Mouse (Mus musculus) midbrain, embryonic 15.5 days (tissue): ENCODE data around the gene Pigm. TPM values are rescaled to one million over a fixed set of nuclear protein-coding genes. Genes with fewer than 3 reads are reported as not detected.

Experiments used
- ATAC-seq: fragments of 200-750 bp; cut with Nextera tagmentation; replicated peaks from 2 replicates; pipeline ENCODE4 v1.8.0; 2017; ENCODE audit warnings: moderate TSS enrichment
- H3K27ac ChIP-seq: fragments of 300-500 bp; sonication (generic); 2 replicates; pipeline ENCODE4 v1.5.1; 2015; ENCODE audit warnings: mild to moderate bottlenecking, inconsistent platforms
- H3K27me3 ChIP-seq: fragments of 300-500 bp; sonication (generic); replicated peaks from 2 replicates; pipeline ENCODE4 v1.6.1; 2015; ENCODE audit warnings: inconsistent platforms
- H3K36me3 ChIP-seq: fragments of 300-500 bp; sonication (generic); replicated peaks from 2 replicates; pipeline ENCODE4 v1.6.1; 2015; ENCODE audit warnings: inconsistent platforms
- H3K4me1 ChIP-seq: fragments of 300-500 bp; sonication (generic); 2 replicates; pipeline ENCODE4 v1.6.1; 2015; ENCODE audit warnings: inconsistent platforms
- H3K4me2 ChIP-seq: fragments of 300-500 bp; sonication (generic); 2 replicates; pipeline ENCODE4 v1.6.1; 2015; ENCODE audit warnings: inconsistent platforms, mild to moderate bottlenecking, moderate library complexity
- H3K4me3 ChIP-seq: fragments of 300-500 bp; sonication (generic); 2 replicates; pipeline ENCODE4 v1.5.1; 2015; ENCODE audit warnings: mild to moderate bottlenecking, inconsistent platforms
- H3K9ac ChIP-seq: fragments of 300-500 bp; sonication (generic); 2 replicates; pipeline ENCODE4 v1.6.1; 2015; ENCODE audit warnings: mild to moderate bottlenecking, inconsistent platforms
- H3K9me3 ChIP-seq: fragments of 300-500 bp; sonication (generic); 2 replicates; pipeline ENCODE4 v1.6.1; 2016; ENCODE audit warnings: inconsistent platforms
- WGBS: fragments of 180-500 bp; shearing (Covaris S2); methylation state at CpG from one replicate; pipeline ENCODE4 v1.1.7; 2015; ENCODE audit warnings: mixed read lengths; 5-methylcytosine and 5-hydroxymethylcytosine counted together
- polyA plus RNA-seq: library from polyadenylated mRNA; unstranded; fragments of >200 nt; fragmentation: Nextera tagmentation; extraction: Ambion mirVana; gene quantifications from 2 replicates; pipeline ENCODE4 v1.2.1, GENCODE M21; 2015

The Pigm gene
- polyA plus RNA-seq, 1 experiment from 2014 or later = 4.1 TPM

GRCm38 (mm10) chr1:172423393-172423792 lies 47.0 kb downstream of the Pigm start:
- WGBS = 60% methylated on average over 1 of the region's 1 CpGs
- H3K27ac ChIP-seq = no peak overlapping the region
- ATAC-seq = no peak
- no peak overlapping the region for H3K9ac ChIP-seq
- no peak overlapping the region for H3K4me3 ChIP-seq
- H3K4me2 ChIP-seq = no peak overlapping the region
- H3K27me3 ChIP-seq = no peaks in the 10 kb centered on the region
- no peaks in the 10 kb centered on the region for H3K36me3 ChIP-seq
- no peaks in the 10 kb centered on the region for H3K4me1 ChIP-seq
- no peaks in the 10 kb centered on the region for H3K9me3 ChIP-seq

DNA sequence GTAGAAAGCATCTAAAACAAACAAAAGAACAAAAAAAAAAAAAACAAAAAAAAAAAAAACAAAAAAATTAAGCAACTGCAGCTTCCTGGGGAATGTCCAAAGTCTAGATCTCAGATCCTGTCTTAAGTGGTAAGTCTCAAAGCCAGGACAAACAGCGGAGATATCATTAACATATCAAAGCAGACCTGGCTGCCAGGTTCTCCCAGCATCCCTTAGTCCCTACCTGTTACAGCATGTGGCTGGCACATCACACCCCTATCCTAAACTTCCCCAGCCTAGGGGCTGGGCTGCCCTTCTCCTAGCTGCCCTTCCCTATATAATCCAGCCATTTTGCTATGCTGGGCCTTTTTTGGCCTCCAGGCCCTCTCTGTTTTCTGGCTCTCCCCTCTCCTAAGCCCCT lies 50.1 kb downstream of the Pigm start:
- no peaks in the 10 kb centered on the region for H3K36me3 ChIP-seq
- 65% methylated on average over 1 of the region's 1 CpGs for WGBS
- H3K9me3 ChIP-seq = no peaks in the 10 kb centered on the region
- no peaks in the 10 kb centered on the region for H3K27me3 ChIP-seq
- no peak for ATAC-seq
- H3K4me3 ChIP-seq = no peak overlapping the region
- H3K27ac ChIP-seq = no peak overlapping the region
- H3K4me1 ChIP-seq = no peaks in the 10 kb centered on the region
- no peak overlapping the region for H3K4me2 ChIP-seq
- H3K9ac ChIP-seq = no peak overlapping the region

DNA sequence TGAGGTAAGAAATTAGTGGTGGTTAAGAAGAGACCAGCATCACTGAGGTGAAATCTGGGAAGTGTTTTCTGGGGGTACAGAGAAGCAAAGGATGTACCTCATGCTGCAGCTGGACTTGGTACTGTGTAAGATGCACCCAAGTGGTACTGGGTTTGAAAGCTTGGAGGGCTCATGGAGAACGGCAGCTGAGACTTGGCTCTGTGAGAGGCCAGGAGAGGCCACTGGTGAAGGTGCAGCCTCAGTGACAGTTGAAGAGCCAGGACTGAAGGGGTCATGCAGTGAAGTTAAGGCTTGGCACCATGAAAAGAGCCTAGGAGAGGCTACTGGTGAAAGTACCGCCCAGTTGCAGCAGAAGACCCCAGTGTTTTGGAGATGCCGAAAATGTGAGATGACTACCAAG lies 51.5 kb downstream of the Pigm start:
- H3K4me3 ChIP-seq = no peak overlapping the region
- no peak overlapping the region for H3K9ac ChIP-seq
- no peaks in the 10 kb centered on the region for H3K9me3 ChIP-seq
- WGBS = 90% methylated on average over 3 of the region's 3 CpGs
- H3K4me2 ChIP-seq = no peak overlapping the region
- no peaks in the 10 kb centered on the region for H3K36me3 ChIP-seq
- no peaks in the 10 kb centered on the region for H3K27me3 ChIP-seq
- ATAC-seq = no peak
- H3K27ac ChIP-seq = no peak overlapping the region
- no peaks in the 10 kb centered on the region for H3K4me1 ChIP-seq

- H3K4me3 ChIP-seq = no peak overlapping the region
- H3K9me3 ChIP-seq = no peaks in the 10 kb centered on the region
- H3K9ac ChIP-seq = no peak overlapping the region
- H3K4me2 ChIP-seq = no peak overlapping the region
- 97% methylated on average over 1 of the region's 1 CpGs for WGBS
- H3K4me1 ChIP-seq = no peaks in the 10 kb centered on the region
- no peak for ATAC-seq
- no peaks in the 10 kb centered on the region for H3K27me3 ChIP-seq
- no peak overlapping the region for H3K27ac ChIP-seq
- H3K36me3 ChIP-seq = no peaks in the 10 kb centered on the region
These were observed 52.3 kb downstream of the Pigm start for GRCm38 (mm10) chr1:172428614-172429013.

GRCm38 (mm10) chr1:172430731-172431220 lies 54.4 kb downstream of the Pigm start:
- Histone ChIP-seq H3K4me1 (no peaks in the 10 kb centered on the region), H3K9ac (no peak overlapping the region), H3K9me3 (no peaks in the 10 kb centered on the region), H3K36me3 (no peaks in the 10 kb centered on the region), H3K4me2 (no peak overlapping the region), H3K4me3 (no peak overlapping the region), H3K27ac (no peak overlapping the region), H3K27me3 (no peaks in the 10 kb centered on the region)
- no peak for ATAC-seq
- 54% methylated on average over 9 of the region's 9 CpGs for WGBS

DNA sequence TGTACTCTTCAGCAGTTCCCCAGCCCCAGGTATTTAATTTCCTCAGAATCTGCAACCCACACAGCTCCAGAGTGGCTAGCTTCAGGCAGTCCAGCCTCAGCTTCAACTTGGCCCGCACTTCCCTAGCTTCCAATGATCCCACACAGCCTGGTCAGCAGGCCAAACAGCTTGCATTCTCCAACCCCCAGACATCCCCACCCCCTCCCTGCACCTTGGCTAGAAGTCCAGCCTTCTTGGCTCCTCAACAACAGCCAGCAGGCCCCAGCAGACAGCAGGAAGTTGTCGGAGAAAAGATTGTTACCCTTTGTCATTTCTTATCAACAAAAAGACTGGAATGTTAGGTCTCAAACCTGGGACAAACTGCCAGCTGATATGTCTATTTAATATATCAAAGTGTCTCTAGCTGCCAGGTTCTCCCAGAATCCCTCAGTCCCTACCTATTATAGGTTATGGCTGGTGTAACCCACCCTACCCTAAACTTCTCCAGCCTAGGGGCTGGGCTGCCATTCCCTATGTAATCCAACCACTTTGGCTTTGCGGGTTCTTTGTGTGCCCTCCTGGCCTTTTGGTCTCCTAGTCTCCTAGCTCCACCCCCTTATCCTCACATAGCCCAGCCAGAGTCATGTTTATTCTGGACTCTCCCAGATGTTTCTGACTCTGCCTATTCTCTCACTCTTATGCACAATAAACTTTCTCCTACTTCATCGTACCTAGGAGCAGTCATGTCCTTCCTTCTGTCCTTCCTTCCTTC lies 55.7 kb downstream of the Pigm start:
- no peaks in the 10 kb centered on the region for H3K9me3 ChIP-seq
- no peaks in the 10 kb centered on the region for H3K27me3 ChIP-seq
- no peak for ATAC-seq
- no peak overlapping the region for H3K27ac ChIP-seq
- no peak overlapping the region for H3K4me3 ChIP-seq
- no peak overlapping the region for H3K4me2 ChIP-seq
- H3K36me3 ChIP-seq = no peaks in the 10 kb centered on the region
- WGBS = 57% methylated on average over 4 of the region's 4 CpGs
- H3K9ac ChIP-seq = no peak overlapping the region
- H3K4me1 ChIP-seq = no peaks in the 10 kb centered on the region

GRCm38 (mm10) chr1:172432587-172432955 lies 56.2 kb downstream of the Pigm start:
- no peak overlapping the region for H3K4me3 ChIP-seq
- no peak overlapping the region for H3K4me2 ChIP-seq
- H3K9me3 ChIP-seq = no peaks in the 10 kb centered on the region
- H3K4me1 ChIP-seq = no peaks in the 10 kb centered on the region
- H3K27ac ChIP-seq = no peak overlapping the region
- ATAC-seq = no peak
- WGBS = 85% methylated on average over 3 of the region's 3 CpGs
- no peaks in the 10 kb centered on the region for H3K36me3 ChIP-seq
- no peaks in the 10 kb centered on the region for H3K27me3 ChIP-seq
- H3K9ac ChIP-seq = no peak overlapping the region

DNA sequence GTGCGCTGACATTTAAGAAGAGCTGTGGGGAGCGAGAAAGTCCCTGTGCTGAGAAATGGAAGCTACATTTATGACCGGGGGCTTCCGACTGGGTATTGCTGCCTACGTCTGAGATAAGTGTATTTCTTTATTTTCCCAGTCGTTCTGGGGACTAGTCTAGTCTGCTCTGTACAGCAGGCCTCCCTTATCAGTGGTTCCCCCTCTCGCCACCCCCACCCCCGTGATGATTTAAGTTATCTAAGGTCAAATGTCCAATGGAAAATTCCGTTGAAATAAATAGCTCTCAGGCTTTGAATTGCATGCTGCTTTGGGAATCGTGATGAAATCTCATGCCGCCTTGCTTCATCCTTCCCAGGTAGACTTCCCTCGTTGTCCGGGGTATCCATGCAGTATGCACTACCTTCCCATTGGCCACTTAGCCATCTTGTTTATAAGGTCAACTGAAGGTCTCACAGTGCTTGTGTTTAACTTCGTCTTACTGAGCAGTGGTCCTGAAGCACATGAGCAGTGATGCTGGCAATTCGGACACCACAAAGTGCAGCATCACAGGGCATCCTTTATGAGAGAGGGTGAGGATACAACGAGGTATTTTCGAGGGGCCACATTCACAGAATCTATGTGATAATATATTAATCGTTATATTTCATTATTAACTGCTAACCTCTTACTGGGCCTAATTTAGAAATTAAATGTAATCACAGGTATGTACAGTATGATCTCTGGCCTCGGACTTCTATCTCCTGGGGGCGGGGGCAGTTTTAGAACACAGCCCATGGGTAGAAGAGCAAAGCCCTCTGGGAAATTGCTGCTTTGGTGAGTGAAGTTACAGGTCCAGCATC lies 56.9 kb downstream of the Pigm start:
- Histone ChIP-seq H3K9ac (no peak overlapping the region), H3K27ac (no peak overlapping the region), H3K9me3 (no peaks in the 10 kb centered on the region), H3K27me3 (no peaks in the 10 kb centered on the region), H3K36me3 (no peaks in the 10 kb centered on the region), H3K4me2 (no peak overlapping the region), H3K4me1 (no peaks in the 10 kb centered on the region), H3K4me3 (no peak overlapping the region)
- ATAC-seq = no peak
- WGBS = 87% methylated on average over 20 of the region's 20 CpGs

Other genes with a start within 250 kb of the Pigm start
- gene Pex19, start 249.8 kb upstream of the Pigm start, polyA plus RNA-seq = 165 and 168 TPM in 2 replicates
- gene Dcaf8, start 228.5 kb upstream of the Pigm start, polyA plus RNA-seq = 93.0 and 94.7 TPM in 2 replicates
- 437 and 473 TPM in 2 replicates for gene Pea15a, start 169.7 kb upstream of the Pigm start, polyA plus RNA-seq
- 1.7 and 2.7 TPM in 2 replicates for gene Casq1, start 156.7 kb upstream of the Pigm start, polyA plus RNA-seq
- 0.05 TPM in 1 of 2 replicates, not detected in the other for gene Atp1a4, start 118.1 kb upstream of the Pigm start, polyA plus RNA-seq
- 66.2 and 77.2 TPM in 2 replicates for gene Igsf8, start 114.9 kb upstream of the Pigm start, polyA plus RNA-seq
- 56.5 and 63.1 TPM in 2 replicates for gene Atp1a2, start 78.5 kb upstream of the Pigm start, polyA plus RNA-seq
- 5.6 and 5.9 TPM in 2 replicates for gene Kcnj9, start 47.2 kb upstream of the Pigm start, polyA plus RNA-seq
- 1.8 TPM in 2 replicates for gene Kcnj10, start 35.3 kb upstream of the Pigm start, polyA plus RNA-seq
- 0.13 and 0.47 TPM in 2 replicates for gene Slamf9, start 98.8 kb downstream of the Pigm start, polyA plus RNA-seq
- 80.6 and 83.2 TPM in 2 replicates for gene Igsf9, start 105.2 kb downstream of the Pigm start, polyA plus RNA-seq
- 57.2 and 58.7 TPM in 2 replicates for gene Tagln2, start 123.5 kb downstream of the Pigm start, polyA plus RNA-seq
- 3.7 and 4.2 TPM in 2 replicates for gene Cfap45, start 144.3 kb downstream of the Pigm start, polyA plus RNA-seq
- gene Vsig8, start 179.4 kb downstream of the Pigm start, polyA plus RNA-seq = 0.32 and 0.37 TPM in 2 replicates
- gene Slamf8, start 214.0 kb downstream of the Pigm start, polyA plus RNA-seq = not detected in 2 replicates
- 0.17 and 0.19 TPM in 2 replicates for gene Fcrl6, start 226.0 kb downstream of the Pigm start, polyA plus RNA-seq